Mouse (Mus musculus) small intestine, adult 2 months (tissue): ENCODE data around the gene Mxra7. TPM values are rescaled to one million over a fixed set of nuclear protein-coding genes. Genes with fewer than 3 reads are reported as not detected.

ENCODE experiments used
- H3K27ac ChIP-seq: fragments of 200-500 bp; 2 replicates; pipeline ENCODE4 v1.5.1; 2012; ENCODE audit warnings: low read depth, low read length, control low read depth, inconsistent platforms; ENCODE audit not compliant: insufficient read depth
- H3K27me3 ChIP-seq: fragments of 200-500 bp; 2 replicates; pipeline ENCODE4 v1.6.1; 2012; ENCODE audit warnings: mild to moderate bottlenecking, moderate library complexity, low read length, inconsistent platforms; ENCODE audit not compliant: control insufficient read depth, insufficient read depth
- H3K36me3 ChIP-seq: fragments of 200-500 bp; 2 replicates; pipeline ENCODE4 v1.6.1; 2012; ENCODE audit warnings: mild to moderate bottlenecking, low read length, control low read depth, inconsistent platforms; ENCODE audit not compliant: control insufficient read depth, insufficient read depth
- H3K4me1 ChIP-seq: fragments of 200-500 bp; 2 replicates; pipeline ENCODE4 v1.6.1; 2012; ENCODE audit warnings: low read length, inconsistent platforms, mixed read lengths; ENCODE audit not compliant: control insufficient read depth, insufficient read depth, insufficient read length
- H3K4me3 ChIP-seq: fragments of 200-500 bp; 2 replicates; pipeline ENCODE4 v1.5.1; 2012; ENCODE audit warnings: low read depth, mild to moderate bottlenecking, control low read depth, inconsistent platforms, low read length, moderate library complexity
- CTCF ChIP-seq: fragments of 200-500 bp; IDR thresholded peaks from 2 replicates; pipeline ENCODE4 v1.5.1; 2012; ENCODE audit warnings: low read depth, mild to moderate bottlenecking, control low read depth, inconsistent platforms, low read length, moderate library complexity, mixed read lengths; ENCODE audit not compliant: insufficient replicate concordance, insufficient read length; ENCODE audit errors: extremely low read depth
- POLR2A ChIP-seq: fragments of 200-500 bp; IDR thresholded peaks from 2 replicates; pipeline ENCODE4 v1.6.1; 2012; ENCODE audit warnings: low read depth, mild to moderate bottlenecking, control low read depth, inconsistent platforms, low read length, moderate library complexity
- WGBS: fragments of 180-500 bp; shearing (Covaris S2); methylation state at CpG from one replicate; pipeline ENCODE4 v1.1.7; 2018; 5-methylcytosine and 5-hydroxymethylcytosine counted together
- polyA plus RNA-seq: library from polyadenylated mRNA; depleted of rRNA; stranded (reverse); fragments of >200 nt; gene quantifications from 2 replicates; pipeline ENCODE4 v1.2.3, GENCODE M21; 2012; rRNA removed

Mxra7 gene
- polyA plus RNA-seq = 31.6 and 36.2 TPM in 2 replicates

DNA sequence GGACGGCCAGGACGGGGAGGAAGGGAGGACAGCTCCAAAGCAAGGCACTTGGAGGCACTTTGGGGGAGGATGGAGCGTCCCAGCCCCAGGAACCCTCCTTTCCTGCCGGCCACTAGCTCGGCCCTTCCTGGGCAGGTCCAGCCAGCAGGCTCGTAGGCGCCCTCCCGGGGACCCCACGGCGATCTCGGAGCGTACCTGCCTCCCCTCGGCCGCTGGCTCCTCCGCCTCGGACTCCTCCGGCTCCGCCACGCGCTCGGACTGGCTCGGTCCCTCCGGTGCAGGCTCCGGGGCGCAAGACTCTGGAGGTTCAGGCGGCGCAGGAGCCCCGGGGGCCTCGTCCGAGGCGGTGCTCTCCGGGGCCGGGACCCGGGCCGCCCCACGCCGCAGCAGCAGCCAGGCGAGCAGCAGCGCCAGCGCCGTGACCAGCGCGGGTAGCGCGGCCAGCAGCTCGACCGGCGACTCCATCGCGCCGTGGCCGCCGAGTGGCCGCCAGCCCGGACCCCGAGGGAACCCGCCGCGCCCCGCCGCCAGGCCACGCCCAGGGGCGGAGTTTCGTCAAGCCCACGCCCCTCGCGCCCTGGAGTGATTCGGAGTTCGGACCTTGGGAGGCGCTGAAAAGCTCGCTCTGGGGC lies at the start of gene Mxra7:
Gene Mxra7 (minus strand): TSS at position 513 of the 632 bp plus-strand sequence.
- peaks cover 11% of the 10 kb centered on the region; the same call in 1 of the 2 replicates for H3K4me1 ChIP-seq
- H3K36me3 ChIP-seq = no peaks in the 10 kb centered on the region
- H3K4me3 ChIP-seq = peak within 1 kb of the TSS; percentile 74
- H3K27me3 ChIP-seq = no peaks in the 10 kb centered on the region
- TF ChIP-seq POLR2A (peak; percentile 42; the same call in 1 of the 2 replicates), CTCF (no peak)
- whole genome bisulfite sequencing = 2% methylated on average over 71 of the region's 71 CpGs
- H3K27ac ChIP-seq = peak within 1 kb of the TSS; percentile 45

DNA sequence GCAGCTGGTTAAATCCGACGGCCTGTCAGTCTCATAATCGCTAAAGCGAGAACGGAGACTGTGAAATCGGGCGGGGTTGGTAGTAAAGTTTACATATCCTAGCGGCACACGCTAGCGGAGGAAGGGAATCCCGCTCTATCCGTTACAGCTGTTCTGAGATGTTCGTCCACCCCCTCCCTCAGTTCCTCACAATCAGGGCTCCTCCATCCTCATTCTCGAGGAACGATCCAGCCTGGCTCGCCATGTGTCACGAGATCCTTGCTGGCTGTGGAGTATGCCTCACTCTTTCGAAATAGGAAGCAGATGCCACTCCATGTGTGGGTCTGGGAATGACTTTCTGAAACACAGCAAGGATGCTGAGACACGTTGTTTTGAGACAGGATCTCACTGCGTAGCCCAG lies 46.1 kb upstream of the Mxra7 start:
- WGBS = 92% methylated on average over 20 of the region's 20 CpGs
- H3K4me3 ChIP-seq = no peak overlapping the region
- no peaks in the 10 kb centered on the region for H3K27me3 ChIP-seq
- no peaks in the 10 kb centered on the region for H3K4me1 ChIP-seq
- H3K36me3 ChIP-seq = peaks cover 44% of the 10 kb centered on the region
- H3K27ac ChIP-seq = no peak overlapping the region
- no peak for TF ChIP-seq CTCF
- no peak for TF ChIP-seq POLR2A

DNA sequence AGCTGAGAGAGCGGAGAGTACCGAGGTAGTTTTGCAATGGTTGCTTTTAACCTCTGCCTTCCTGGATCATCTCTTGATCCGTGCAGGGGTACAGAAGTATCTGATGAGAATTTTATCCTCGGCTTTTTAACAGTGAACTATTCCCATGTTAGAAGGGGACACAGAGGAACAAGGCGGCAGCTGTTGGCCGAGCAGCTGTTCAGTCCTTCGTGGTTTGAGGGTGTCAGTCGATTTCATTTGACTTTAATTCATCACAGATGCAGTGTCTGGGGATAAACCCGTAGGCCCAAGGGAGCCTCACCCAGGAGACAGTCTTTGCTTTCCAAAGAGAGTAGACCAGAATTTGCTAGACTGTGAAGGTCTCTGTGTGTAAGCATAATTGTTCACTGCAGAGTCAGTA lies 43.7 kb upstream of the Mxra7 start:
- 93% methylated on average over 9 of the region's 9 CpGs for WGBS

DNA sequence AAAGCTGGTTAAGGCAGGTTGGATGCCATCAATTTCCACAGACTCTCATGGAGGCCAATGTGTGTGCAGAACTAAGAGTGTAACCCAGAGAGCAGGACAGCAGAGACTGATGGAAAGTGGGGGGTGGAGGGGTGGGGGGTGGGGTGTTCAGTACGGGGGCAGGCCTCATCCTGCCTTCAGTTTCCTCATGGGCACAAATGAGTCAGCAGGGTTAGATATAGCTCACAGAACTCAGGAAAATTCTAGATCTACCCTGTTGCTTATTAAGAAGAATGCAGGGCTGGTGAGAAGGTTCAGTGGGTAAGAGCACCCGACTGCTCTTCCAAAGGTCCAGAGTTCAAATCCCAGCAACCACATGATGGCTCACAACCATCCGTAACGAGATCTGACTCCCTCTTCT lies 41.8 kb upstream of the Mxra7 start:
- WGBS = 84% methylated on average over 4 of the region's 4 CpGs
- H3K4me3 ChIP-seq = no peak overlapping the region
- no peak for TF ChIP-seq CTCF
- no peak for TF ChIP-seq POLR2A
- no peak overlapping the region for H3K27ac ChIP-seq
- H3K27me3 ChIP-seq = no peaks in the 10 kb centered on the region
- H3K4me1 ChIP-seq = no peaks in the 10 kb centered on the region
- peaks cover 66% of the 10 kb centered on the region for H3K36me3 ChIP-seq

More for the DNA sequence above, 43.7 kb upstream of the Mxra7 start:
- no peaks in the 10 kb centered on the region for H3K4me1 ChIP-seq
- no peaks in the 10 kb centered on the region for H3K27me3 ChIP-seq
- no peak overlapping the region for H3K4me3 ChIP-seq
- H3K36me3 ChIP-seq = peaks cover 52% of the 10 kb centered on the region
- no peak for TF ChIP-seq CTCF
- no peak overlapping the region for H3K27ac ChIP-seq

DNA sequence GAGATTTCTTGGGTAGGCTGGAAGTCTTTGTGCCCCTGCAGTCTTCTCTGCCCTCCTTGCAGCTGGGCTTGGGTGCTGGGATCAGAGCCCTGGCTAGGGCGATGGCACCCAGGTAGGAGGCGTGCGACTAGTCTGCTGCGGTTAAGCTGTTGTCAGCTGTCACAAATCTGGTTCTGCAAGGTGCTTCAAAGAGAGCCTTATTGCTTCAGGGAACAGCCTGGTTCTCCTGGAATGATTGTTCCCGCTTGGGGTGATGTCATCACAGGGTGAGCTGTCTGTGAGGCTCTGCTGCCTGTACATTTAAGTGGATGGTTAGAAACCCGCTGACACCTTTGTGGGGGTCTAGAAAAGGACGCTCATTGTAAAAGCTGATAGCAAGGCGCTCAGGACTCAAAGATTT lies 41.4 kb upstream of the Mxra7 start:
- no peaks in the 10 kb centered on the region for H3K27me3 ChIP-seq
- peaks cover 64% of the 10 kb centered on the region for H3K36me3 ChIP-seq
- no peak overlapping the region for H3K4me3 ChIP-seq
- TF ChIP-seq POLR2A (no peak), CTCF (no peak)
- 86% methylated on average over 8 of the region's 8 CpGs for WGBS
- no peaks in the 10 kb centered on the region for H3K4me1 ChIP-seq
- H3K27ac ChIP-seq = no peak overlapping the region

DNA sequence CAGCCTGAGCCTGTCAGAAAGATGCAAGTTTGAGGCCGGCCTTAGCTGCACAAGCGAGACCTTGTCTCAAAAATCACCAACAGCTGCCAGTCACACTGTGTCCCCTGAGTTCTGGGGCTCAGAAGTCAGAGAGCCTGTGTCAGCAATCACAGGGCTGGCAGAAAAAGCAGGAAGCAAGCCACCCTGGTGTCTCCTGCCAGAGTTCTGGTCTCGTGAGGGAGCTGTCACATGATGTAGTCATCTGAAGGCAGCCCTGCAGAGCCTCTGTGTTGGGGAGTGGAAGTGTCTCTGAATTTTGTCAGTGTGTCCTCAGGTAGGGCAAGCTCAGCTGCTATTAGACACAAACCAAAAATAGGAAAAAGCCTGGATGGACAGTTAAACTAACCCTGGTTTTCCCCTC lies 40.3 kb upstream of the Mxra7 start:
- WGBS = 70% methylated on average over 3 of the region's 3 CpGs
- Histone ChIP-seq H3K4me1 (no peaks in the 10 kb centered on the region), H3K36me3 (peaks cover 58% of the 10 kb centered on the region), H3K27me3 (no peaks in the 10 kb centered on the region), H3K27ac (no peak overlapping the region), H3K4me3 (no peak overlapping the region)
- TF ChIP-seq POLR2A = no peak
- TF ChIP-seq CTCF = no peak

DNA sequence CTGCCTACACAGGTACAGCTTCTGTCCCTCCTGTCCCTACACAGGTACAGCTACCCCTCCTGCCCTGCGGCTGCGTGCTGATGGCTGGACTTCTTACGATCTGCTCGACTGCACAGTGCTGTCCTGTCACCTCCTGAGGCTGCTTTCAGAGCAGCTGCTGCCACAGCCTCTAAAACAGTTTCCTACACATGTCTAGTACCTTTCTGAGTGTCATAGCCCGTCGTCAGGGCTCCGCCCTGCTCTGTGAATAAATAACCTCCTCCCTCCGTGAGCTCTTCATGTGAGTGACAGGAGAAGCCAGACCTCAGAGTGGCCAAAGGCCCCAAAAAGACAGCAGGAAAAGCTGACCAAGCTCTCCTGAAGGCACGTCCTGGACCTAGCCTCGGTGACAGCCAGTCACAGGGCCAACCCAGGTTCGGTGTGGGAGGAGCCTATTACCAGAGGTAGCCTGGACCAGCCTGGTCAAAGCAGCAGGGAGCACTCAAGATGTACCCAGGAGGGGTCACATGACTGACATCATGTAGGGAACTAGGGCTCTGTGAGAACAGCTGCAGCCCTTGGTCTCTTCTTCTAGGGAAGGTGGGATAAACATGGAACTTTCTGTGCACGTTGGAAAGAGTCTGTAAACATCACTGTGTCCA lies 38.2 kb upstream of the Mxra7 start:
- Histone ChIP-seq H3K27me3 (no peaks in the 10 kb centered on the region), H3K4me1 (no peaks in the 10 kb centered on the region), H3K27ac (no peak overlapping the region), H3K36me3 (peaks cover 57% of the 10 kb centered on the region), H3K4me3 (no peak overlapping the region)
- WGBS = 72% methylated on average over 12 of the region's 12 CpGs
- TF ChIP-seq CTCF = no peak
- no peak for TF ChIP-seq POLR2A

DNA sequence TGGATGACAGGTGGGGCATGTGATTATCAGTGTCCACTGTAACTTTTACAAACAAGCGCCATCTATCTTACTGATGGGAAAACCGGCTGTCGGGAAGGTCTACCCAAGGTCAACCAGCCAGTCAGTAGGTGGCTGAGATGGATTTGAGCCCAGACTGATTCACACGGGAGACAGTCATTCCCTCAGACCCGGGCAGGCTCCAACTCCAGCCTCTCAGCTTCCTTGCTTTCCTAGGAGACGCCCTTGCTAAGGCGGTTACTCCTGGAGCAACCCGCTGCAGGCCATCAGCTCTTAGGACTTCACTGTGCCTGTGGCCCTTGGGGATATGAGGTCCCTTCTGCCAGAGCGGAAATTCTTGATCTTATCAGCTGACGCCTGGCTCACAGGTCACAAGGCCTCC lies 36.6 kb upstream of the Mxra7 start:
- TF ChIP-seq CTCF (no peak), POLR2A (no peak)
- WGBS = 76% methylated on average over 10 of the region's 10 CpGs
- peaks cover 57% of the 10 kb centered on the region for H3K36me3 ChIP-seq

More for the DNA sequence above, 36.6 kb upstream of the Mxra7 start:
- H3K4me3 ChIP-seq = no peak overlapping the region
- no peaks in the 10 kb centered on the region for H3K27me3 ChIP-seq
- H3K4me1 ChIP-seq = no peaks in the 10 kb centered on the region
- no peak overlapping the region for H3K27ac ChIP-seq
